Mouse (Mus musculus): ENCODE data around the gene Mindy1. TPM values are rescaled to one million over a fixed set of nuclear protein-coding genes. Genes with fewer than 3 reads are reported as not detected.

Mindy1 gene
- total RNA-seq, 2 experiments from 2014 or later: 27.7 TPM

GRCm38 (mm10) chr3:95266052-95266451 lies 15.1 kb upstream of the Mindy1 start:
- no peak for DNase-seq
- intact Hi-C loops (cut with DNase I): no loop called here

- no peak for DNase-seq
- intact Hi-C loops (cut with DNase I): no loop called here
These were observed 13.3 kb upstream of the Mindy1 start for GRCm38 (mm10) chr3:95267855-95268254.

GRCm38 (mm10) chr3:95269789-95270188 lies 11.4 kb upstream of the Mindy1 start:
- no peak for DNase-seq
- intact Hi-C loops (cut with DNase I): no loop called here

GRCm38 (mm10) chr3:95270766-95271364 lies 10.3 kb upstream of the Mindy1 start:
- no peak for DNase-seq
- intact Hi-C loops (cut with DNase I): no loop called here

GRCm38 (mm10) chr3:95273471-95273870 lies 7.7 kb upstream of the Mindy1 start:
- DNase-seq: no peak
- intact Hi-C loops (cut with DNase I): no loop called here

GRCm38 (mm10) chr3:95274453-95274852 lies 6.7 kb upstream of the Mindy1 start:
- intact Hi-C loops (cut with DNase I): no loop called here
- DNase-seq: no peak

GRCm38 (mm10) chr3:95275161-95275560 lies 6.0 kb upstream of the Mindy1 start:
- intact Hi-C loops (cut with DNase I): no loop called here
- no peak for DNase-seq

GRCm38 (mm10) chr3:95276428-95276934 lies 4.7 kb upstream of the Mindy1 start:
- DNase-seq: no peak
- intact Hi-C loops (cut with DNase I): no loop called here

GRCm38 (mm10) chr3:95277149-95277551 lies 4.0 kb upstream of the Mindy1 start:
- DNase-seq: peak; percentile 49 to 59
- intact Hi-C loops (cut with DNase I): no loop called here

- DNase-seq: peak; percentile 36 to 47
- intact Hi-C loops (cut with DNase I): no loop called here
These were observed 398 bp upstream of the Mindy1 start for GRCm38 (mm10) chr3:95280747-95281146.

GRCm38 (mm10) chr3:95282381-95282864 lies 1.3 kb downstream of the Mindy1 start:
- intact Hi-C loops (cut with DNase I): loop anchor here (2.0 kb wide), 1 partner anchor 32 kb away; the partner anchor contains the start of gene Cers2
- DNase-seq: peak; percentile 61 to 67

GRCm38 (mm10) chr3:95282865-95283588 lies 1.9 kb downstream of the Mindy1 start:
- peak; percentile 89 to 92 for DNase-seq
- intact Hi-C loops (cut with DNase I): loop anchor here (2.0 kb wide), 1 partner anchor 32 kb away; the partner anchor contains the start of gene Cers2

GRCm38 (mm10) chr3:95283589-95283941 lies 2.4 kb downstream of the Mindy1 start:
- no peak for DNase-seq
- intact Hi-C loops (cut with DNase I): loop anchor here (2.0 kb wide), 1 partner anchor 31 kb away; the partner anchor contains the start of gene Cers2

GRCm38 (mm10) chr3:95284062-95284461 lies 2.9 kb downstream of the Mindy1 start:
- DNase-seq: no peak
- intact Hi-C loops (cut with DNase I): no loop called here

- DNase-seq: no peak
- intact Hi-C loops (cut with DNase I): no loop called here
These were observed 3.5 kb downstream of the Mindy1 start for GRCm38 (mm10) chr3:95284501-95285281.

- no peak for DNase-seq
- intact Hi-C loops (cut with DNase I): no loop called here
These were observed 4.2 kb downstream of the Mindy1 start for GRCm38 (mm10) chr3:95285390-95285789.

- intact Hi-C loops (cut with DNase I): no loop called here
- DNase-seq: no peak
These were observed 4.9 kb downstream of the Mindy1 start for GRCm38 (mm10) chr3:95286011-95286410.

GRCm38 (mm10) chr3:95286510-95286909 lies 5.4 kb downstream of the Mindy1 start:
- intact Hi-C loops (cut with DNase I): no loop called here
- DNase-seq: no peak

GRCm38 (mm10) chr3:95287541-95287940 lies 6.4 kb downstream of the Mindy1 start:
- DNase-seq: no peak
- intact Hi-C loops (cut with DNase I): no loop called here

- intact Hi-C loops (cut with DNase I): no loop called here
- no peak for DNase-seq
These were observed 8.3 kb downstream of the Mindy1 start for GRCm38 (mm10) chr3:95289419-95289818.

GRCm38 (mm10) chr3:95290156-95290555 lies 9.0 kb downstream of the Mindy1 start:
- no peak for DNase-seq
- intact Hi-C loops (cut with DNase I): no loop called here
